Mouse (Mus musculus) G1E (cell line): Measurements from ENCODE around the gene Mta3.

Experiments
- CTCF ChIP-seq: IDR thresholded peaks from 2 replicates; pipeline ENCODE4 v1.5.1; 2012; ENCODE audit warnings: low read depth, low read length, inconsistent platforms, mixed read lengths
- GATA1 ChIP-seq: IDR thresholded peaks from 2 replicates; pipeline ENCODE4 v1.6.1; 2012; ENCODE audit warnings: borderline replicate concordance, low read length, inconsistent platforms, mixed read lengths
- POLR2AphosphoS5 ChIP-seq: IDR thresholded peaks from 2 replicates; pipeline ENCODE4 v1.6.1; 2012; ENCODE audit warnings: low read depth, low read length, inconsistent platforms; ENCODE audit not compliant: insufficient replicate concordance
- TAL1 ChIP-seq: conservative IDR thresholded peaks from 2 replicates; pipeline ENCODE4 v1.6.1; 2012; ENCODE audit warnings: low read depth, low read length, inconsistent platforms, mixed read lengths

DNA sequence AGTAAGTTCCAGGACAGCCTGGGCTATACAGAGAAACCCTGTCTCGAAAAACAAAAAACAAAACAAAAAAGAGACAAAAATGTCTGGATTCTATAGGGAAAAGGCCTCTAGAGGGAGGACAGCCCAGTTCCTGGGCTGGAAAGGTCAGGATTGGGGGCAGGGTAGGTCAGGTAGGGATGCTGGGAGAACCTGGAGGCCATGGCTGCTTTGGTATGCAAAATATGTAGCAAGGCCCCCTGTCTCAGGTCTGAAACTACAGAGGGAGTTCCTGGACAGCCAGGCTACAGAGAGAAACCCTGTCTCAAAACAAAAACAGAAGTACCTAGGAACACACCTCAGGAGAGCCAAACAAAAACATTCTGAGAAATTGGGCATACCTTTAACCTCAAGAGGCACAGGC, 28.6 kb upstream of the Mta3 start:
- TF ChIP-seq CTCF: no peak
- no peak for TF ChIP-seq GATA1
- no peak for TF ChIP-seq TAL1
- no peak for TF ChIP-seq POLR2AphosphoS5
